8 mouse cellular contexts compared by ENCODE assay signal in the genomic region with DNA sequence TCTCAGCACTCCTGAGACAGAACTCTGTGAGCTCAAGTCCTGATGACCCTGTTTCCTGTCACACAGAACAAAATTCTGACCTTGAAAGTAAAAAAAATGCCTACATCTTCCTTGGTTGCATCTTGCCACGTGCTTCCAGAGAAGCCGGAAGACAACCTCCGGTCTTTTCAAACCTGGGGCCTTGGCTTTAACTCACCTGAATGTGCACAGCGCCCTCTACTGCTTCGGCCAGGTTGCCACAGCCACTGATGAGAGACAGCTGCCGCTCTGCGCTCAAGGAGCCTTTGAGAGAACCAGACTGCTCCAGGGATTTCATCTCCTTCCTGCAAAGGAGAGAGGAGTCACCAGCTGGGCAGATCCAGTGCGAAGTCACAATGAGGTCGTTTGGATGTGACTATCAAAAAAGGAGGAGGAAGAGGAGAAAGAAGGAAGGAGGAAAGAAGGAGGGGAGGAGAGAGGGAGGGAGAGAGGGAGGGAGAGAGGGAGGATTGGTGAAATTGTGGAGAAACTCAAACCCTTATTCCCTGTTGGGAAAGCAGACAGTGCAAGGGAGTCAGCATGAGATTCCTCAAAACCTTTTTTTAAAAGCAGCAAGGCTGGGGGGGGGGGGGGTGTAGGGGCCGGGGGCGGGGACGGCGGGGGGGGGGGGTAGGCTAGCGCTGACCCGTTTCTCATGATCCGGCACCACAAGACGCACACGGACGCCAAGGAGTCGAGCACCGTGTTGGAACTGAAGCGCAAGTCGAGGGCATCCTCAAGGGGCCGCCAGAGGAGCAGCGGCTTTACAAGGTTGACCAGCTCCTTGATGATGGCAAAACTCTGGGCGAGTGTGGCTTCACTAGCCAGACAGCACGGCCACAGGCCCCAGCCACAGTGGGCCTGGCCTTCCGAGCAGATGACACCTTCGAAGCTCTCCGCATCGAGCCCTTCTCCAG. TPM values are rescaled to one million over a fixed set of nuclear protein-coding genes. Genes with fewer than 3 reads are reported as not detected.
DNase-seq lines count a peak whose midpoint lies in the region; ATAC-seq and TF ChIP-seq lines count a peak whose summit lies in the region.

No protein-coding gene starts in this region.

- peak; percentile 63 for DNase-seq in c-Kit-positive CD71-positive TER-119-negative erythroid progenitor cells, embryonic 14.5 days (ENCODE audit: low read depth)
- DNase-seq in heart, postnatal 10 days: peak; percentile 77 to 87
- peak; percentile 89 to 91 for DNase-seq in kidney, postnatal 4 days
- peak; percentile 37 to 49 (median 41) for DNase-seq in liver, embryonic 14.5 days (ENCODE audit: low read depth in 3 of 3, low spot score in 3 of 3)
- peak; percentile 52 for DNase-seq in ovary, adult 18-20 months (ENCODE audit: low spot score)
- peak; percentile 86 for DNase-seq in thymus, postnatal 0 days (ENCODE audit: low spot score)

- ATAC-seq in forebrain, embryonic 12.5 days (ENCODE audit: low FRiP score): peak; percentile 49; the same call in 1 of the 2 replicates
- ATAC-seq in liver, embryonic 14.5 days (ENCODE audit: insufficient read depth): no peak

- peak; percentile 93 for TF ChIP-seq CTCF in E14TG2a.4 (conservative IDR thresholded peaks at IDR 0.05; ENCODE audit: low read length)
- peak; percentile 89 for TF ChIP-seq CTCF in liver, embryonic 14.5 days (IDR thresholded peaks at IDR 0.05; ENCODE audit: low read depth)

- peaks cover 11% of the 10 kb centered on the region; the same call in 1 of the 2 replicates for H3K4me1 ChIP-seq in E14TG2a.4 (replicated peaks; ENCODE audit: low read depth, low read length)
- peaks cover 7% of the 10 kb centered on the region; the same call in 1 of the 2 replicates for H3K4me1 ChIP-seq in forebrain, embryonic 12.5 days
- 0 out of 4 replicates have a peak, but pooled peaks cover 0 to 2% of the 10 kb centered on the region in 2 experiments for H3K4me1 ChIP-seq in liver, embryonic 14.5 days (replicated peaks; ENCODE audit: control insufficient read depth in 2 of 2, insufficient read depth in 2 of 2, low read length in 1 of 2)

- intact Hi-C loops in heart, postnatal 10 days (cut with DNase I): loop anchor here (1.0 kb wide), 1 partner anchor 254 kb away; no protein-coding TSS in a partner anchor

- peak overlapping the region; percentile 36 for H3K4me2 ChIP-seq in forebrain, embryonic 12.5 days
- H3K4me2 ChIP-seq in liver, embryonic 14.5 days (ENCODE audit: low read depth): no peak overlapping the region

- H3K27ac ChIP-seq in forebrain, embryonic 12.5 days: no peak overlapping the region
- H3K27ac ChIP-seq in liver, embryonic 14.5 days: no peak overlapping the region

- H3K36me3 ChIP-seq in E14TG2a.4 (ENCODE audit: insufficient read depth, low read length): no peaks in the 10 kb centered on the region
- no peaks in the 10 kb centered on the region for H3K36me3 ChIP-seq in forebrain, embryonic 12.5 days (replicated peaks)
- H3K36me3 ChIP-seq in liver, embryonic 14.5 days (replicated peaks; ENCODE audit: control insufficient read depth, insufficient read depth, low read depth): no peaks in the 10 kb centered on the region

- 14% methylated on average over 20 of the region's 31 CpGs for WGBS in forebrain, embryonic 12.5 days
- 21% methylated on average over 27 of the region's 31 CpGs for WGBS in liver, embryonic 14.5 days (ENCODE audit: insufficient replicate concordance)

- no peak overlapping the region for H3K4me3 ChIP-seq in E14TG2a.4 (replicated peaks; ENCODE audit: low read length)
- no peak overlapping the region; the same call in 1 of the 2 replicates for H3K4me3 ChIP-seq in forebrain, embryonic 12.5 days (replicated peaks)
- H3K4me3 ChIP-seq in liver, embryonic 14.5 days (ENCODE audit: insufficient read depth in 1 of 2, low read depth in 2 of 2, low read length in 2 of 2): no peak overlapping the region

- no peak for TF ChIP-seq EP300 in liver, embryonic 14.5 days (IDR thresholded peaks at IDR 0.05; ENCODE audit: low read depth)

- H3K9ac ChIP-seq in forebrain, embryonic 12.5 days: no peak overlapping the region
- H3K9ac ChIP-seq in liver, embryonic 14.5 days (replicated peaks): no peak overlapping the region

- peaks cover 30% of the 10 kb centered on the region for H3K27me3 ChIP-seq in E14TG2a.4 (ENCODE audit: insufficient read depth, low read length)
- peaks cover 18% of the 10 kb centered on the region; the same call in 1 of the 2 replicates for H3K27me3 ChIP-seq in forebrain, embryonic 12.5 days
- no peaks in the 10 kb centered on the region for H3K27me3 ChIP-seq in liver, embryonic 14.5 days (ENCODE audit: control insufficient read depth, insufficient read depth, low read length)

- no peaks in the 10 kb centered on the region for H3K9me3 ChIP-seq in E14TG2a.4 (ENCODE audit: low read length)
- no peaks in the 10 kb centered on the region for H3K9me3 ChIP-seq in forebrain, embryonic 12.5 days
- no peaks in the 10 kb centered on the region for H3K9me3 ChIP-seq in liver, embryonic 14.5 days (ENCODE audit: control insufficient read depth, low read length)

RNA-seq across cellular contexts. Expression of gene Cryl1, which starts 35.3 kb away (rescaled TPM):
- polyA plus RNA-seq in forebrain, embryonic 12.5 days (2016; fragmentation: Nextera tagmentation; extraction: Ambion mirVana): 6.5 and 8.8 TPM in 2 replicates
- 10 to 100 TPM in 1 of 2 experiments, 1 to 10 TPM in 1; 8.3 to 10.1 TPM for total RNA-seq in heart, postnatal 10 days (2021)
- 5.9 and 7.4 TPM in 2 replicates for polyA plus RNA-seq in liver, embryonic 14.5 days (2012; rRNA removed)
- 6.0 and 8.3 TPM in 2 replicates for polyA plus RNA-seq in liver, embryonic 14.5 days (2014; fragmentation: Nextera tagmentation; extraction: Ambion mirVana)
- polyA plus RNA-seq in thymus, postnatal 0 days (2015; fragmentation: Nextera tagmentation; extraction: Ambion mirVana): 43.2 and 43.8 TPM in 2 replicates
